Mouse (Mus musculus) layer of hippocampus, adult 11-12 months (tissue): ENCODE measurements at regions not wholly inside any gene's neighbourhood (a gene's known extent, or its start where the extent isn't known, plus 50 kb on each side); places are given as distances from the start of the nearest gene placed in this dataset.

Experiments
- DNase-seq: peaks from one replicate; pipeline ENCODE4 v3.0.0; 2022; ENCODE audit warnings: low spot score

- DNase-seq, result no peak
Observed at GRCm38 (mm10) chr5:43089941-43090340, 143.0 kb upstream of the Cpeb2 start.

GRCm38 (mm10) chr5:43093647-43094326, 139.2 kb upstream of the Cpeb2 start:
- no peak for DNase-seq

GRCm38 (mm10) chr5:43094329-43094898, 138.6 kb upstream of the Cpeb2 start:
- peak; percentile 49 for DNase-seq

GRCm38 (mm10) chr5:43102000-43102459, 130.9 kb upstream of the Cpeb2 start:
- no peak for DNase-seq

- DNase-seq, result no peak
Observed at GRCm38 (mm10) chr5:43102590-43102989, 130.4 kb upstream of the Cpeb2 start.

GRCm38 (mm10) chr5:43103728-43104127, 129.2 kb upstream of the Cpeb2 start:
- DNase-seq, result peak; percentile 55

GRCm38 (mm10) chr5:43105528-43105927, 127.4 kb upstream of the Cpeb2 start:
- DNase-seq, result no peak

- no peak for DNase-seq
Observed at GRCm38 (mm10) chr5:43107436-43108259, 125.3 kb upstream of the Cpeb2 start.

GRCm38 (mm10) chr5:43108260-43108589, 124.7 kb upstream of the Cpeb2 start:
- no peak for DNase-seq

GRCm38 (mm10) chr5:43110122-43110521, 122.8 kb upstream of the Cpeb2 start:
- no peak for DNase-seq

GRCm38 (mm10) chr5:43111740-43112139, 121.2 kb upstream of the Cpeb2 start:
- no peak for DNase-seq

GRCm38 (mm10) chr5:43113405-43114119, 119.4 kb upstream of the Cpeb2 start:
- DNase-seq, result no peak

- DNase-seq, result no peak
Observed at GRCm38 (mm10) chr5:43115507-43115906, 117.5 kb upstream of the Cpeb2 start.

- DNase-seq, result no peak
Observed at GRCm38 (mm10) chr5:43116821-43117220, 116.1 kb upstream of the Cpeb2 start.

GRCm38 (mm10) chr5:43121065-43121464, 111.9 kb upstream of the Cpeb2 start:
- DNase-seq, result no peak

GRCm38 (mm10) chr5:43124301-43124700, 108.7 kb upstream of the Cpeb2 start:
- DNase-seq, result no peak

- DNase-seq, result no peak
Observed at GRCm38 (mm10) chr5:43125774-43126536, 107.0 kb upstream of the Cpeb2 start.

GRCm38 (mm10) chr5:43130377-43130776, 102.6 kb upstream of the Cpeb2 start:
- peak; percentile 38 for DNase-seq

GRCm38 (mm10) chr5:43130901-43131557, 101.9 kb upstream of the Cpeb2 start:
- no peak for DNase-seq

- DNase-seq, result no peak
Observed at GRCm38 (mm10) chr5:43133672-43134071, 99.3 kb upstream of the Cpeb2 start.

- no peak for DNase-seq
Observed at GRCm38 (mm10) chr5:43136142-43136541, 96.8 kb upstream of the Cpeb2 start.
